Mouse (Mus musculus) layer of hippocampus, postnatal 10 days (tissue): ENCODE measurements around the gene Zfp991. TPM values are rescaled to one million over a fixed set of nuclear protein-coding genes. Genes with fewer than 3 reads are reported as not detected.
"Not testable (repeated sequence)": the region's sequence is repeated elsewhere in the genome, so short reads cannot be mapped to it uniquely, and the experiment has no call there.

Experiments
- DNase-seq, 2 experiments: peaks; one replicate each; pipeline ENCODE4 v3.0.0; 2021; ENCODE audit warnings: low spot score in 2 of 2
- total RNA-seq, 2 experiments: library from RNA; stranded (reverse); gene quantifications; 2 replicates each; pipeline ENCODE4 v1.2.3; 2021

Zfp991 gene
- total RNA-seq, 2 experiments from 2014 or later = 10.0 to 11.2 TPM

- not testable (repeated sequence) for DNase-seq
Observed at GRCm38 (mm10) chr4:147181969-147182705, 50.3 kb downstream of the Zfp991 start.

- not testable (repeated sequence) for DNase-seq
Observed at GRCm38 (mm10) chr4:147186824-147187223, 55.0 kb downstream of the Zfp991 start.

- not testable (repeated sequence) for DNase-seq
Observed at GRCm38 (mm10) chr4:147187283-147187965, 55.6 kb downstream of the Zfp991 start.

- not testable (repeated sequence) for DNase-seq
Observed at GRCm38 (mm10) chr4:147195186-147195585, 63.3 kb downstream of the Zfp991 start.

GRCm38 (mm10) chr4:147197210-147197609 is 65.4 kb downstream of the Zfp991 start:
- DNase-seq = not testable (repeated sequence)

- DNase-seq = not testable (repeated sequence)
Observed at GRCm38 (mm10) chr4:147199055-147199750, 67.4 kb downstream of the Zfp991 start.

- not testable (repeated sequence) for DNase-seq
Observed at GRCm38 (mm10) chr4:147201920-147202660, 70.3 kb downstream of the Zfp991 start.

GRCm38 (mm10) chr4:147212182-147212928 is 80.5 kb downstream of the Zfp991 start:
- DNase-seq = not testable (repeated sequence)

- not testable (repeated sequence) for DNase-seq
Observed at GRCm38 (mm10) chr4:147214233-147214632, 82.4 kb downstream of the Zfp991 start.

- not testable (repeated sequence) for DNase-seq
Observed at GRCm38 (mm10) chr4:147217676-147218075, 85.8 kb downstream of the Zfp991 start.

- DNase-seq = peak in 1 of 2 experiments; percentile 31
Observed at GRCm38 (mm10) chr4:147219319-147220070, 87.7 kb downstream of the Zfp991 start.

GRCm38 (mm10) chr4:147220226-147220625 is 88.4 kb downstream of the Zfp991 start:
- not testable (repeated sequence) for DNase-seq

- peak in 1 of 2 experiments; percentile 16 for DNase-seq
Observed at GRCm38 (mm10) chr4:147222021-147222420, 90.2 kb downstream of the Zfp991 start.

- not testable (repeated sequence) for DNase-seq
Observed at GRCm38 (mm10) chr4:147223778-147224435, 92.1 kb downstream of the Zfp991 start.

- not testable (repeated sequence) for DNase-seq
Observed at GRCm38 (mm10) chr4:147225616-147226015, 93.8 kb downstream of the Zfp991 start.

GRCm38 (mm10) chr4:147230026-147230425 is 98.2 kb downstream of the Zfp991 start:
- DNase-seq = not testable (repeated sequence)
